Mouse (Mus musculus): ENCODE measurements around the gene 4933428G20Rik.
A peak's percentile ranks its signal among the peaks of the same experiment; 100 is the strongest.

- peak; percentile 41 for TF ChIP-seq CTCF (IDR thresholded peaks at IDR 0.05)
- TF ChIP-seq EP300 (IDR thresholded peaks at IDR 0.05), result no peak
These were observed 36.9 kb upstream of the 4933428G20Rik start for GRCm38 (mm10) chr11:97536835-97537579.

Measured in lung, postnatal 0 days (tissue).